Mouse (Mus musculus): ENCODE data around the gene Ap4m1. TPM values are rescaled to one million over a fixed set of nuclear protein-coding genes. Genes with fewer than 3 reads are reported as not detected.
A peak's percentile ranks its signal among the peaks of the same experiment; 100 is the strongest.
"Not testable (repeated sequence)": the region's sequence is repeated elsewhere in the genome, so short reads cannot be mapped to it uniquely, and the experiment has no call there.

Gene Ap4m1
- polyA plus RNA-seq, 1 experiment, result 18.3 TPM

DNA sequence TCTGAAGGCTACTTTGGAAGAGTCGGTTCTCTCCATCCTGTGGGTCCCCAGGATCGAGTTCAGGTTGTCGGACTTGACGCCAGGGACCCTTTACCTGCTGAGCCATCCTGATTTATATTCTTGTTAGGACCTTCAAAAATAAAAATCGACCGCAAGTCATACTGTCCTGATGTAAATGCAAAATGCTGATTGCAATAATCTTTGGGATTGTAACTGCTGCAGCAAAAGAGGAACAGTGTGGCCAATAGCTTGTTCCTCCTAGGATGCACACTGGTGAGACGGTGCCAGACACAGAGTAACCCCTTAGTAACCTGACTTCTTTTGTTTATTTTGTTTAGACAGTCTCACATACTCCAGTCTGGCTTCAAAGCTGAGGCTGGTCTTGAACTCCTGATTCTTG lies 23.7 kb downstream of the Ap4m1 start:
- Histone ChIP-seq H3K27ac (ENCODE audit: insufficient read depth, low read depth, low read length) (no peak overlapping the region), H3K4me1 (ENCODE audit: control insufficient read depth, insufficient read depth, insufficient read length, low read length) (peaks cover 5% of the 10 kb centered on the region), H3K36me3 (ENCODE audit: control insufficient read depth, insufficient read depth, low read length) (no peaks in the 10 kb centered on the region), H3K27me3 (ENCODE audit: control insufficient read depth, insufficient read depth, low read length) (no peaks in the 10 kb centered on the region), H3K4me3 (ENCODE audit: low read depth, low read length) (no peak overlapping the region)
- no peak for TF ChIP-seq POLR2A (IDR thresholded peaks at IDR 0.05; ENCODE audit: low read depth, low read length)
- TF ChIP-seq CTCF (IDR thresholded peaks at IDR 0.05; ENCODE audit: extremely low read depth, insufficient read length, insufficient replicate concordance, low read depth, low read length), result no peak
- 68% methylated on average over 7 of the region's 7 CpGs for WGBS

DNA sequence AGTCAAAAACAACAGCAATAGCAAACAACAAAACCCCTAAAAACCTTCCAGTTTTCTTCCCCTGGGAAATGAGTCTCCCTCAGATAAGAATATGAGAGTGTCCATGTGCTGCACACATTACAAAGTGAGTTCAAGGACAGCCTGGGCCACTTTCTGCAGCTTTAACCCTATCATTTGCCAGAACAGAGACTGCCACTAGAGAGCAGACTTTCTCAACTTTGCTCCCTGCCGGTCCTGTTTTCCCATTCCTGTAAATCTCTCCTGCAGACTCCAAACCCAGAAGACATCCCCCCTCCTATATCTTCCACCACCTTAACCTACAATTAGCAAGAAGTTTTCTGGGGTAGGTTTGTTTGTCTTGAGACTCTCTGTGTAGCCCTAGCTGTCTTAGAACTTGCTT lies 27.8 kb downstream of the Ap4m1 start:
- H3K27me3 ChIP-seq (ENCODE audit: control insufficient read depth, insufficient read depth, low read length), result no peaks in the 10 kb centered on the region
- no peak overlapping the region for H3K27ac ChIP-seq (ENCODE audit: insufficient read depth, low read depth, low read length)
- 9% methylated on average over 1 of the region's 1 CpGs for WGBS
- H3K4me1 ChIP-seq (ENCODE audit: control insufficient read depth, insufficient read depth, insufficient read length, low read length), result peaks cover 5% of the 10 kb centered on the region
- TF ChIP-seq CTCF (IDR thresholded peaks at IDR 0.05; ENCODE audit: extremely low read depth, insufficient read length, insufficient replicate concordance, low read depth, low read length) (no peak), POLR2A (IDR thresholded peaks at IDR 0.05; ENCODE audit: low read depth, low read length) (no peak)
- H3K36me3 ChIP-seq (ENCODE audit: control insufficient read depth, insufficient read depth, low read length), result no peaks in the 10 kb centered on the region
- H3K4me3 ChIP-seq (ENCODE audit: low read depth, low read length), result no peak overlapping the region

DNA sequence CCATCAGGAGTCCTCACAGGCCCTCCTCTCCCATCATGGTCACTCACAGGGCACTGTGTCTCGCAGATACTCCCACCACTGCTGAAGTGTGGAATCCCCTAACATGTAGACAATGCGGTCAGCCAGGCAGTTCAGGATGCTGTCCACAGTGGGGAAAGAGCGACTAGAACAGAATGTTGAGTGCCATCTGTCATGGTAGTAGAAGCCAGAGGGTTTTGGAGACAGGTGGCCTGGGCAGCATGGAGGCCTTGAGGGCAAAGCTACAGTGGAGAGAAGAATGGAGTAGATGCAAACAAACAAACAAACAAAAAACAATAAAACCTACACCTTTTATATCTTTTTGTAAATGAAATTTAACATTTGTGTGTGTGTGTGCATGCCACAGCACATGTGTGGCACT lies 30.3 kb downstream of the Ap4m1 start:
- Histone ChIP-seq H3K4me1 (ENCODE audit: control insufficient read depth, insufficient read depth, insufficient read length, low read length) (no peaks in the 10 kb centered on the region), H3K27ac (ENCODE audit: insufficient read depth, low read depth, low read length) (no peak overlapping the region), H3K36me3 (ENCODE audit: control insufficient read depth, insufficient read depth, low read length) (no peaks in the 10 kb centered on the region), H3K4me3 (ENCODE audit: low read depth, low read length) (no peak overlapping the region), H3K27me3 (ENCODE audit: control insufficient read depth, insufficient read depth, low read length) (no peaks in the 10 kb centered on the region)
- WGBS, result 85% methylated on average over 3 of the region's 3 CpGs
- TF ChIP-seq POLR2A (IDR thresholded peaks at IDR 0.05; ENCODE audit: low read depth, low read length), result no peak
- no peak for TF ChIP-seq CTCF (IDR thresholded peaks at IDR 0.05; ENCODE audit: extremely low read depth, insufficient read length, insufficient replicate concordance, low read depth, low read length)

DNA sequence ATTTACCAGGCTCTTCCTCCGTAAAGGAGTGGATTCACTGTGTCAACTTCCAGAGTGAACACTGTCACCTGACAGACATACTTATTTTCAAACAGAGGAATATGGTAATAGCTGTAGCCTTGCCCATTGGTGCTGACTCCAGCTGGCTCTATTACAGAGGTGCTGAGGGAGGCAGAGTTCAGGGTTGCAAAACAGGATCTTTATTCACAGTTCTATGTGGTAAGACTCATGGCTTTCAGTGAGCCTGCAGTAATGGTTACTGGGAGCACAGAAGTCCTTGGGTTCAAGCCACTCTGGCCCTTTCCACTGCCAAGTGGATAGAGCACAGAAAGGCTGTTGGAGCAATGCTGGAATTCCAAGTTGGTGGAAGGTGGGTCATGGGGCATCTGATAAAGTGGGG lies 35.5 kb downstream of the Ap4m1 start:
- Histone ChIP-seq H3K27me3 (ENCODE audit: control insufficient read depth, insufficient read depth, low read length) (no peaks in the 10 kb centered on the region), H3K36me3 (ENCODE audit: control insufficient read depth, insufficient read depth, low read length) (no peaks in the 10 kb centered on the region), H3K27ac (ENCODE audit: insufficient read depth, low read depth, low read length) (no peak overlapping the region), H3K4me1 (ENCODE audit: control insufficient read depth, insufficient read depth, insufficient read length, low read length) (no peaks in the 10 kb centered on the region), H3K4me3 (ENCODE audit: low read depth, low read length) (no peak overlapping the region)
- TF ChIP-seq POLR2A (IDR thresholded peaks at IDR 0.05; ENCODE audit: low read depth, low read length), result no peak
- no peak for TF ChIP-seq CTCF (IDR thresholded peaks at IDR 0.05; ENCODE audit: extremely low read depth, insufficient read length, insufficient replicate concordance, low read depth, low read length)
- 68% methylated on average over 1 of the region's 1 CpGs for WGBS

DNA sequence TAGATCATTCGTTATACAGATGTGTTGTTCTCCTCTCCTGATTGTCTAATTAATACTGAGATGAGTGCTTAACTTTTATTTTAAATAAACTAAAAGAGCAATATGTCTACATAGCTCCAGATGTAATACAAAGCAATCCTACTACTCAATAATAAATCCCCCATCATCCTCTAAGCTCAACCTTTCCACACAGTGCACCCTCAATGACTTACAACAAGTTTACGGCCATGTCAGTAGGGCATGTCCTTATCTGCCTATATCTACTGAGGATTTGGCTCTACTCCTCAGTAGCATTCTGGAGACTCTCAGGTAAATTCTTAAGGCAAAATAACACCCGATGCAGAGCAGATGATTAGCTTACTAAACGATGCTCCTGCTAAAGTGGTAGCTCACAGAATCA lies 36.1 kb downstream of the Ap4m1 start:
- 68% methylated on average over 4 of the region's 4 CpGs for WGBS
- no peak overlapping the region for H3K27ac ChIP-seq (ENCODE audit: insufficient read depth, low read depth, low read length)
- no peaks in the 10 kb centered on the region for H3K4me1 ChIP-seq (ENCODE audit: control insufficient read depth, insufficient read depth, insufficient read length, low read length)
- TF ChIP-seq CTCF (IDR thresholded peaks at IDR 0.05; ENCODE audit: extremely low read depth, insufficient read length, insufficient replicate concordance, low read depth, low read length), result no peak
- no peak for TF ChIP-seq POLR2A (IDR thresholded peaks at IDR 0.05; ENCODE audit: low read depth, low read length)
- no peaks in the 10 kb centered on the region for H3K27me3 ChIP-seq (ENCODE audit: control insufficient read depth, insufficient read depth, low read length)
- H3K4me3 ChIP-seq (ENCODE audit: low read depth, low read length), result no peak overlapping the region
- no peaks in the 10 kb centered on the region for H3K36me3 ChIP-seq (ENCODE audit: control insufficient read depth, insufficient read depth, low read length)

DNA sequence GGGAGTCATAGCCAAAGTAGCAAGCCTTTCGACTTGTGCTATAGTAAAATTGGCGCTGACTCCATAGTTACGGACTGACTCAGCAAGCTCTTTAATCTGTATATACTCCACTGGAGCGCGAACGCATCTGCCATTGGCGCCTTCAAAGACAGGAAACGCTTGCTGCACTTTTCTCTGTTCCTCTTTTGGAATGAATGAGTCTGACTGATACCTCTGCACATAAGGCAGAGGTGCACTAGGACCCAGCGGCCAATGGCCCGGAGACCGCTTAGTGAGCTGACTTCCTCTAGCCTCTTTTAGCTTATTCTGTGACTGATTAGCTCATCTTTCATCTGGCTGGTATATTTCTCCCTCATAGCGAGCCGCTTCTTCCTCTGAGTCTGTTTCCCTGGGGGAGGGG lies 44.8 kb downstream of the Ap4m1 start:
- not testable (repeated sequence) for H3K4me1 ChIP-seq (ENCODE audit: control insufficient read depth, insufficient read depth, insufficient read length, low read length); H3K27me3 ChIP-seq (ENCODE audit: control insufficient read depth, insufficient read depth, low read length); H3K27ac ChIP-seq (ENCODE audit: insufficient read depth, low read depth, low read length); H3K4me3 ChIP-seq (ENCODE audit: low read depth, low read length); H3K36me3 ChIP-seq (ENCODE audit: control insufficient read depth, insufficient read depth, low read length)
- 92% methylated on average over 13 of the region's 13 CpGs for WGBS

DNA sequence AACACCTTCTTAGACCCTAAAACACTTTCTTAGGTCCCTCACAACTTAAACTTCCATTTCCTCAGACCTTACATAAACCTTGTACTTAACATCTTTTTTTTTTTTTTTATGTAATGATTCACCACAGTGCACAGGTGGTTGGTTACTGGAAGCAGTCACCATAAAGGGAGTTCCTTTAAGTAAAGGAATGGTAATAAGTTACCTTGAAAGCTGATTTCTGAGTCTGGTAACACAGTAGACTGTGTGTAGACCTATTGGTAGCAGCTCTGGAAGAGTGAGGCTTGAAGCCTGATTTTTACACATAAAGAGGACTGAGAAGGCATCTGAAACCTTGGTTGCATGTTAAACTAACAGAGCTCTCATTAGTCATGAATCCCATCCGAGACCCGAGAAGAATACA lies 48.1 kb downstream of the Ap4m1 start:
- H3K36me3 ChIP-seq (ENCODE audit: control insufficient read depth, insufficient read depth, low read length), result no peaks in the 10 kb centered on the region
- H3K4me3 ChIP-seq (ENCODE audit: low read depth, low read length), result no peak overlapping the region
- 39% methylated on average over 2 of the region's 2 CpGs for WGBS
- no peaks in the 10 kb centered on the region; the same call in 1 of the 2 replicates for H3K27me3 ChIP-seq (ENCODE audit: control insufficient read depth, insufficient read depth, low read length)
- TF ChIP-seq CTCF (IDR thresholded peaks at IDR 0.05; ENCODE audit: extremely low read depth, insufficient read length, insufficient replicate concordance, low read depth, low read length) (no peak), POLR2A (IDR thresholded peaks at IDR 0.05; ENCODE audit: low read depth, low read length) (no peak)
- H3K4me1 ChIP-seq (ENCODE audit: control insufficient read depth, insufficient read depth, insufficient read length, low read length), result no peaks in the 10 kb centered on the region
- no peak overlapping the region for H3K27ac ChIP-seq (ENCODE audit: insufficient read depth, low read depth, low read length)

DNA sequence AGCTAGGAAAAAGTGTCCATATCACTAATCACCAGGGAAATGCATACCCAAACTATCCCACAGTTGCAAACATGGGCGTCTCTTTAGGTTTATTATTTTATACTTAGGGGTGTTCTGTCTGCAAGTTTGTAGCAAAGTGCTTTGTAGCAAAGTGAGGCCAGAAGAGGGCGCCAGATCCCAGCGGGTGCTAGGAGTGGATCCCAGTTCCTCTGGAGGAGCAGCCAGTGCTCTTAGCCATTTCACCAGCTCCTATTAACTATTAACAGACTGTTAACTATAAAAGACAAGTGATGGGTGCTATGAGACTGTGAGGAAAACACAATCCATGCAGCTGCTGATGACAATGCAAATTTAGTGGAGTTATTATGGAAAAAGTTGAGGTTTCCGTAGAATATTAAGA lies 50.3 kb downstream of the Ap4m1 start:
- H3K27ac ChIP-seq (ENCODE audit: insufficient read depth, low read depth, low read length), result no peak overlapping the region
- no peaks in the 10 kb centered on the region for H3K4me1 ChIP-seq (ENCODE audit: control insufficient read depth, insufficient read depth, insufficient read length, low read length)
- no peaks in the 10 kb centered on the region for H3K36me3 ChIP-seq (ENCODE audit: control insufficient read depth, insufficient read depth, low read length)
- H3K27me3 ChIP-seq (ENCODE audit: control insufficient read depth, insufficient read depth, low read length), result no peaks in the 10 kb centered on the region; the same call in 1 of the 2 replicates
- no peak overlapping the region for H3K4me3 ChIP-seq (ENCODE audit: low read depth, low read length)
- TF ChIP-seq CTCF (IDR thresholded peaks at IDR 0.05; ENCODE audit: extremely low read depth, insufficient read length, insufficient replicate concordance, low read depth, low read length), result peak; percentile 83
- TF ChIP-seq POLR2A (IDR thresholded peaks at IDR 0.05; ENCODE audit: low read depth, low read length), result no peak
- WGBS, result 16% methylated on average over 4 of the region's 4 CpGs
